Mouse (Mus musculus) stomach, postnatal 0 days (tissue): ENCODE measurements around the gene Cpne5. TPM values are rescaled to one million over a fixed set of nuclear protein-coding genes. Genes with fewer than 3 reads are reported as not detected.
"Not testable (repeated sequence)": the region's sequence is repeated elsewhere in the genome, so short reads cannot be mapped to it uniquely, and the experiment has no call there.

Experiments used
- ATAC-seq: fragments of 200-750 bp; cut with Nextera tagmentation; 2 replicates; pipeline ENCODE4 v1.8.0; 2017; ENCODE audit not compliant: low FRiP score, low TSS enrichment
- DNase-seq: peaks from one replicate; pipeline ENCODE4 v3.0.0-alpha.2; 2016; ENCODE audit warnings: low spot score
- H3K27ac ChIP-seq: fragments of 300-500 bp; sonication (generic); replicated peaks from 2 replicates; pipeline ENCODE4 v1.5.1; 2014; ENCODE audit warnings: mild to moderate bottlenecking, control low read depth
- H3K27me3 ChIP-seq: fragments of 300-500 bp; sonication (generic); 2 replicates; pipeline ENCODE4 v1.6.1; 2014; ENCODE audit warnings: low read length; ENCODE audit not compliant: control insufficient read depth, insufficient read depth
- H3K36me3 ChIP-seq: fragments of 300-500 bp; sonication (generic); 2 replicates; pipeline ENCODE4 v1.6.1; 2014; ENCODE audit warnings: low read length, mixed read lengths; ENCODE audit not compliant: control insufficient read depth, insufficient read depth
- H3K4me1 ChIP-seq: fragments of 300-500 bp; sonication (generic); replicated peaks from 2 replicates; pipeline ENCODE4 v1.6.1; 2014; ENCODE audit warnings: antibody characterized with exemption; ENCODE audit not compliant: control insufficient read depth, insufficient read depth
- H3K4me2 ChIP-seq: fragments of 300-500 bp; sonication (generic); replicated peaks from 2 replicates; pipeline ENCODE4 v1.6.1; 2014; ENCODE audit warnings: low read depth, mild to moderate bottlenecking, control low read depth, moderate library complexity
- H3K4me3 ChIP-seq: fragments of 300-500 bp; sonication (generic); 2 replicates; pipeline ENCODE4 v1.5.1; 2014; ENCODE audit warnings: low read depth, low read length, control low read depth
- H3K9ac ChIP-seq: fragments of 300-500 bp; sonication (generic); 2 replicates; pipeline ENCODE4 v1.6.1; 2014; ENCODE audit warnings: mild to moderate bottlenecking, low read length, control low read depth, mixed read lengths
- H3K9me3 ChIP-seq: fragments of 300-500 bp; sonication (generic); 2 replicates; pipeline ENCODE4 v1.6.1; 2016; ENCODE audit warnings: low read length; ENCODE audit not compliant: control insufficient read depth
- CTCF ChIP-seq: IDR thresholded peaks from 2 replicates; pipeline ENCODE4 v1.5.1; 2016; ENCODE audit warnings: antibody characterized with exemption, low read depth, mild to moderate bottlenecking, moderate library complexity
- EP300 ChIP-seq: optimal IDR thresholded peaks from 2 replicates; pipeline ENCODE3; 2016; ENCODE audit warnings: antibody characterized with exemption
- WGBS: fragments of 180-500 bp; shearing (Covaris S2); extraction: QIAGEN DNeasy Blood & Tissue Kit; methylation state at CpG from one replicate; pipeline ENCODE4 v1.1.7; 2014; 5-methylcytosine and 5-hydroxymethylcytosine counted together
- polyA plus RNA-seq: library from polyadenylated mRNA; unstranded; fragments of >200 nt; fragmentation: Nextera tagmentation; extraction: Ambion mirVana; gene quantifications from 2 replicates; pipeline ENCODE4 v1.2.1, GENCODE M21; 2015

Cpne5 gene
- polyA plus RNA-seq, 1 experiment from 2014 or later: 4.8 TPM

- Histone ChIP-seq H3K4me1 (no peaks in the 10 kb centered on the region), H3K4me3 (no peak overlapping the region), H3K27ac (peak overlapping the region; percentile 1; the same call in 1 of the 2 replicates), H3K36me3 (no peaks in the 10 kb centered on the region), H3K9me3 (no peaks in the 10 kb centered on the region), H3K27me3 (no peaks in the 10 kb centered on the region), H3K4me2 (no peak overlapping the region), H3K9ac (no peak overlapping the region)
- DNase-seq: no peak
- 85% methylated on average over 9 of the region's 9 CpGs for WGBS
- ATAC-seq: no peak
- TF ChIP-seq CTCF (no peak), EP300 (no peak)
These were observed 32.3 kb upstream of the Cpne5 start for GRCm38 (mm10) chr17:29270148-29270698.

- H3K9me3 ChIP-seq: no peaks in the 10 kb centered on the region
- H3K4me3 ChIP-seq: peak overlapping the region; percentile 75
- H3K9ac ChIP-seq: peak overlapping the region; percentile 92
- TF ChIP-seq EP300: no peak
- no peak for TF ChIP-seq CTCF
- DNase-seq (no peak), ATAC-seq (no peak)
- 0 out of 2 replicates have a peak, but pooled peaks cover 2% of the 10 kb centered on the region for H3K4me1 ChIP-seq
- WGBS: 14% methylated on average over 10 of the region's 10 CpGs
- no peaks in the 10 kb centered on the region for H3K36me3 ChIP-seq
- peak overlapping the region; percentile 99 for H3K27ac ChIP-seq
- peak overlapping the region; percentile 70 for H3K4me2 ChIP-seq
- no peaks in the 10 kb centered on the region for H3K27me3 ChIP-seq
These were observed 31.4 kb upstream of the Cpne5 start for GRCm38 (mm10) chr17:29269349-29269706.

GRCm38 (mm10) chr17:29268682-29269348 is 30.8 kb upstream of the Cpne5 start, which contains the start of gene BC004004:
Gene BC004004 (plus strand): TSS chr17:29268788.
- H3K27ac ChIP-seq: peak within 1 kb of the TSS; percentile 99
- H3K4me2 ChIP-seq: peak within 1 kb of the TSS; percentile 70
- ATAC-seq: peak; percentile 92
- peak; percentile 95 for DNase-seq
- under 1% methylated on average over 56 of the region's 63 CpGs for WGBS
- H3K9ac ChIP-seq: peak within 1 kb of the TSS; percentile 92
- no peaks in the 10 kb centered on the region for H3K9me3 ChIP-seq
- H3K4me1 ChIP-seq: 0 out of 2 replicates have a peak, but pooled peaks cover 3% of the 10 kb centered on the region
- no peaks in the 10 kb centered on the region for H3K27me3 ChIP-seq
- peak; percentile 79 for TF ChIP-seq CTCF
- peak; percentile 98 for TF ChIP-seq EP300
- H3K4me3 ChIP-seq: peak within 1 kb of the TSS; percentile 75
- H3K36me3 ChIP-seq: no peaks in the 10 kb centered on the region

GRCm38 (mm10) chr17:29267931-29268681 is 30.1 kb upstream of the Cpne5 start:
- peak overlapping the region; percentile 43 for H3K9ac ChIP-seq
- H3K36me3 ChIP-seq: no peaks in the 10 kb centered on the region
- 38% methylated on average over 6 of the region's 6 CpGs for WGBS
- DNase-seq: peak; percentile 74
- no peak for TF ChIP-seq CTCF
- TF ChIP-seq EP300: no peak
- H3K9me3 ChIP-seq: no peaks in the 10 kb centered on the region
- H3K27ac ChIP-seq: peak overlapping the region; percentile 99
- H3K4me3 ChIP-seq: peak overlapping the region; percentile 75
- H3K4me1 ChIP-seq: peaks cover 3% of the 10 kb centered on the region; the same call in 1 of the 2 replicates
- H3K27me3 ChIP-seq: no peaks in the 10 kb centered on the region
- peak; percentile 77 for ATAC-seq
- H3K4me2 ChIP-seq: peak overlapping the region; percentile 70

DNA sequence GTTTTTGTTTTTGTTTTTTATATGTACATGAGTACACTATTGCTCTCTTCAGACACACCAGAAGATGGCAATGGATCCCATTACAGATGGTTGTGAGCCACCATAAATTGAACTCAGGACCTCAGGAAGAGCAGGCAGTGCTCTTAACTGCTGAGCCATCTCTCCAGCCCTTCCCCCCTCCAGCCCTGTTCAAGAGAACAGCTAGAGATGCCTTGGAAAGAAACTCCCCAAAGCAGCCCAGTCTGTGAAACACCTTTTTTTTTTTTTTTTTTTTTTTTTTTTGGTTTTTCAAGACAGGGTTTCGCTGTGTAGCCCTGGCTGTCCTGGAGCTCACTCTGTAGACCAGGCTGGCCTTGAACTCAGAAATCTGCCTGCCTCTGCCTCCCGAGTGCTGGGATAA is 29.1 kb upstream of the Cpne5 start:
- H3K4me3 ChIP-seq, H3K9ac ChIP-seq, ATAC-seq, DNase-seq, H3K9me3 ChIP-seq, H3K36me3 ChIP-seq, H3K4me1 ChIP-seq, H3K27ac ChIP-seq, H3K4me2 ChIP-seq, H3K27me3 ChIP-seq: not testable (repeated sequence)
- 83% methylated on average over 2 of the region's 2 CpGs for WGBS

DNA sequence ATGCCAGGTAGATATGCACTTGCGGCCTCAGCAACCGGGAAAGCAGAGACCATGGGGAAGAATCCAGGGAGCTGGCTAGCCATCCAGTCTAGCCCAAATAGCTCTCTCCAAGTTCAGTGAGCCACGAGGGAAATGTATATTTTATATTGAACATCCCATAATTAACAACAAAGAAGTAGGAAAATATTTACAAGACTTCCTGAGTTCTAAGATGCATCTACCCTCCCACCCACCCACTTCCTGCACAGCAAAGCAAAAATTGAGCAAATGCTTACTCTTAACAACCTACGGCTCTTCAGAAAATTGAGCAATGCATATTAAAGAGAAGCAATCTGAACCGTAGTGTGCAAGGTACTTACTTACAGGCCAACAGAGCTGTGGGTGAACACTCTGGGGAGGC is 26.8 kb upstream of the Cpne5 start:
- ATAC-seq (no peak), DNase-seq (no peak)
- peak overlapping the region; percentile 89; the same call in 1 of the 2 replicates for H3K27ac ChIP-seq
- 80% methylated on average over 5 of the region's 5 CpGs for WGBS
- H3K4me2 ChIP-seq: no peak overlapping the region; the same call in 1 of the 2 replicates
- H3K4me1 ChIP-seq: peaks cover 3% of the 10 kb centered on the region; the same call in 1 of the 2 replicates
- no peaks in the 10 kb centered on the region for H3K27me3 ChIP-seq
- H3K4me3 ChIP-seq: no peak overlapping the region
- H3K9me3 ChIP-seq: no peaks in the 10 kb centered on the region
- no peak overlapping the region for H3K9ac ChIP-seq
- H3K36me3 ChIP-seq: 0 out of 2 replicates have a peak, but pooled peaks cover 7% of the 10 kb centered on the region
- TF ChIP-seq CTCF: no peak
- no peak for TF ChIP-seq EP300
